Mouse (Mus musculus) hindbrain, embryonic 15.5 days (tissue): Measurements from ENCODE around the gene Cwf19l1. TPM values are rescaled to one million over a fixed set of nuclear protein-coding genes. Genes with fewer than 3 reads are reported as not detected.

ENCODE experiments used
- ATAC-seq: fragments of 200-750 bp; cut with Nextera tagmentation; 2 replicates; pipeline ENCODE4 v1.8.0; 2017; ENCODE audit warnings: low read depth, moderate number of reproducible peaks, moderate TSS enrichment; ENCODE audit not compliant: low FRiP score
- H3K27ac ChIP-seq: fragments of 300-500 bp; sonication (generic); replicated peaks from 2 replicates; pipeline ENCODE4 v1.5.1; 2015; ENCODE audit warnings: mild to moderate bottlenecking, inconsistent platforms
- H3K27me3 ChIP-seq: fragments of 300-500 bp; sonication (generic); 2 replicates; pipeline ENCODE4 v1.6.1; 2015; ENCODE audit warnings: control low read depth, inconsistent platforms
- H3K36me3 ChIP-seq: fragments of 300-500 bp; sonication (generic); 2 replicates; pipeline ENCODE4 v1.6.1; 2015; ENCODE audit warnings: control low read depth, inconsistent platforms
- H3K4me1 ChIP-seq: fragments of 300-500 bp; sonication (generic); replicated peaks from 2 replicates; pipeline ENCODE4 v1.6.1; 2015; ENCODE audit warnings: control low read depth, inconsistent platforms
- H3K4me2 ChIP-seq: fragments of 300-500 bp; sonication (generic); 2 replicates; pipeline ENCODE4 v1.6.1; 2015; ENCODE audit warnings: moderate library complexity, mild to moderate bottlenecking, inconsistent platforms
- H3K4me3 ChIP-seq: fragments of 300-500 bp; sonication (generic); 2 replicates; pipeline ENCODE4 v1.5.1; 2015; ENCODE audit warnings: mild to moderate bottlenecking, inconsistent platforms
- H3K9ac ChIP-seq: fragments of 300-500 bp; sonication (generic); 2 replicates; pipeline ENCODE4 v1.6.1; 2015; ENCODE audit warnings: inconsistent platforms
- H3K9me3 ChIP-seq: fragments of 300-500 bp; sonication (generic); 2 replicates; pipeline ENCODE4 v1.6.1; 2016; ENCODE audit warnings: control low read depth, inconsistent platforms
- WGBS: fragments of 180-500 bp; shearing (Covaris S2); methylation state at CpG from one replicate; pipeline ENCODE4 v1.1.7; 2015; 5-methylcytosine and 5-hydroxymethylcytosine counted together
- polyA plus RNA-seq: library from polyadenylated mRNA; unstranded; fragments of >200 nt; fragmentation: Nextera tagmentation; extraction: Ambion mirVana; gene quantifications from 2 replicates; pipeline ENCODE4 v1.2.1, GENCODE M21; 2015

Cwf19l1 gene
- polyA plus RNA-seq, result 29.8 and 30.1 TPM in 2 replicates

DNA sequence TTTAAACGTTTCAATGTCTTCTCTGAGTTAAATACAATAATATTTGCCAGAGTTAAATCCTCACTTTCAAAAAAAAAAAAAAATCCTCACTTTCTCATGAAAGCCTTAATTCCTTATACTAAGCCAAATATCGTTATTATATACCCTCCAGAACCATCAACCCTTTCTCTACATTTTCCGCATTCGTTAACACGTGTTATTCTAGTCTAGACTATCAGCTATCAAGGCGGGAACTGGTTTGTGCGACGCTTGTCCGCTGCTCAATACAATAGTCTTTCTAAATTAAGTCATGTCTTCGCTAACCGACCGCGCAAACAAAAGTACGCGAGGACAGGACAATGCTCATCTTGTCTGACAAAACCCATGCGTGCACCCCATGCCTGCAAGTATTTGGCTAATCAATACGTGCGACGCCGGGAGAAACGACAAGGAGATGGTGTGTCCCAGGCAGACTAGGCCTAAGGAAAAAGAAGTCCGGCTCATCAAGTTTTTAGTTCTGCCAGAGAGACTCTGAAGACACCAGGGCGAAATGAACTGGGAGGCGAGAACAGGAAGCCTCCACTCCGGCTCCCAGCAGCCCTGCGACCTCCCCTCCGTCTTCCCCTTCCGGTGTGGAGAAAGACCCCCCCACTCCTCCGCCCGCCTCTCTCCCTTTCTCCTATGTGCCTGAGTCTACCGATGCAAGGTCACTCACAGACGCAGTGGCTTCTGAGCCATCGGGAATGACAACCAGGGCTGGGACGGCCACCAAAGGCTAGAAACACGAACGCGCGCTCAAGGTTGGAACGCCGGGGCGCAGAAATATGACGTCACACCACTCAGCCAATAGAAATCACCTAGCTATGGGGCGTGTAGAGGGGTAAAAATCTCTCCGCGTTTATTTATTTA lies at the start of gene Cwf19l1:
Cwf19l1 (minus strand) TSS at position 805 of the 888 bp plus-strand sequence.
- Histone ChIP-seq H3K36me3 (peaks cover 30% of the 10 kb centered on the region), H3K9ac (peak within 1 kb of the TSS; percentile 69), H3K9me3 (no peaks in the 10 kb centered on the region), H3K4me1 (peaks cover 15% of the 10 kb centered on the region), H3K27me3 (no peaks in the 10 kb centered on the region), H3K27ac (peak within 1 kb of the TSS; percentile 94), H3K4me2 (peak within 1 kb of the TSS; percentile 88), H3K4me3 (peak within 1 kb of the TSS; percentile 77)
- peak; percentile 93 for ATAC-seq
- under 1% methylated on average over 45 of the region's 45 CpGs for WGBS

- no peaks in the 10 kb centered on the region for H3K36me3 ChIP-seq
- no peak overlapping the region for H3K27ac ChIP-seq
- no peak overlapping the region for H3K4me2 ChIP-seq
- H3K27me3 ChIP-seq, result no peaks in the 10 kb centered on the region
- no peaks in the 10 kb centered on the region for H3K4me1 ChIP-seq
- no peak for ATAC-seq
- no peak overlapping the region for H3K4me3 ChIP-seq
- H3K9ac ChIP-seq, result no peak overlapping the region
- WGBS, result 67% methylated on average over 3 of the region's 3 CpGs
- no peaks in the 10 kb centered on the region for H3K9me3 ChIP-seq
Observed at GRCm38 (mm10) chr19:44183968-44184367, 48.3 kb upstream of the Cwf19l1 start.

GRCm38 (mm10) chr19:44180502-44180901 lies 44.8 kb upstream of the Cwf19l1 start:
- no peak for ATAC-seq
- Histone ChIP-seq H3K9ac (no peak overlapping the region), H3K4me1 (no peaks in the 10 kb centered on the region), H3K36me3 (no peaks in the 10 kb centered on the region), H3K27me3 (no peaks in the 10 kb centered on the region), H3K9me3 (no peaks in the 10 kb centered on the region), H3K4me2 (no peak overlapping the region), H3K27ac (no peak overlapping the region), H3K4me3 (no peak overlapping the region)
- WGBS, result 76% methylated on average over 1 of the region's 1 CpGs

DNA sequence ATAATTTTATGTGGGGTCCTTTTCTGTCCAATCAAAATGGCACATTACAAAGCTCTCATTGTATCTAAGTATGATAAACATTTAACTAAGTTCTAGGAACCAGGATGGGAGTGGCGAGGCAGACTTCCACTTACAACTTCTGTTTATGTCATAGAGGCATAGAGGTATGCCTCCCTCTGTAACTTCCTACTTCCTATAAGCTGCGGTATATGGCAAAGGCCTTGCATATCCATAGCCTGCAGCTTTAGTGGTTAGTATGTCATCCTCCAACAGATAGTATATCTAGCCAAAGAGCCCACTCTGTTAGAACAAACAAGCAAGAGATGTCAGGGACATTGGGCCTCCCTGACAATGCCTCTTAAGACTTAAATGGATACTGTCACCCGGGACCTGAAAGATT lies 41.1 kb upstream of the Cwf19l1 start:
- no peak overlapping the region for H3K9ac ChIP-seq
- no peak overlapping the region for H3K4me3 ChIP-seq
- WGBS, result 87% methylated on average over 3 of the region's 3 CpGs
- ATAC-seq, result no peak
- no peaks in the 10 kb centered on the region for H3K4me1 ChIP-seq
- H3K27me3 ChIP-seq, result no peaks in the 10 kb centered on the region
- no peaks in the 10 kb centered on the region for H3K36me3 ChIP-seq
- no peaks in the 10 kb centered on the region for H3K9me3 ChIP-seq
- no peak overlapping the region for H3K4me2 ChIP-seq
- H3K27ac ChIP-seq, result no peak overlapping the region

- Histone ChIP-seq H3K36me3 (no peaks in the 10 kb centered on the region), H3K4me3 (no peak overlapping the region), H3K9ac (no peak overlapping the region), H3K4me1 (no peaks in the 10 kb centered on the region), H3K27ac (no peak overlapping the region), H3K9me3 (no peaks in the 10 kb centered on the region), H3K27me3 (no peaks in the 10 kb centered on the region), H3K4me2 (no peak overlapping the region)
- ATAC-seq, result no peak
- 74% methylated on average over 8 of the region's 8 CpGs for WGBS
Observed at GRCm38 (mm10) chr19:44174835-44175234, 39.2 kb upstream of the Cwf19l1 start.

DNA sequence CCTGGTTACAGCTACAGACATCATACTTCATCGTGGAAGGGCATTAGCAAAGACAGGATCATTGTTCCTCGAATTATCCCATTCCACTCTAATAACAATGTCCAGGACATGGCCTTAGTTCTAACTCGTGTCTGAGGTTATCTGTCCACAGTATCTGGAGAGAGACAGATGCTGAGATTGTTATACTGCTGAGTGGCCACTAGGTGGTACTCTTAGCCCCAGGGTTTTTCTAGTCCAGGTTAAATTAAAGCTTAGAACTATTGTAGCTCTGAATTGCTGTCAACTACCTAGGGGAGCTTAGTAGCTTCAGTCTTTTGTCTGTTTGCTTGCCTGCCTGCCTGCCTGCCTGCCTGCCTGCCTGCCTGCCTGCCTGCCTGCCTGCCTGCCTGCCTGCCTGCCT lies 25.8 kb upstream of the Cwf19l1 start:
- ATAC-seq, result no peak
- H3K4me3 ChIP-seq, result no peak overlapping the region
- H3K4me1 ChIP-seq, result no peaks in the 10 kb centered on the region
- no peak overlapping the region for H3K9ac ChIP-seq
- H3K27me3 ChIP-seq, result 0 out of 2 replicates have a peak, but pooled peaks cover 5% of the 10 kb centered on the region
- no peak overlapping the region for H3K4me2 ChIP-seq
- 14% methylated on average over 3 of the region's 3 CpGs for WGBS
- no peaks in the 10 kb centered on the region for H3K36me3 ChIP-seq
- no peak overlapping the region for H3K27ac ChIP-seq
- no peaks in the 10 kb centered on the region for H3K9me3 ChIP-seq

DNA sequence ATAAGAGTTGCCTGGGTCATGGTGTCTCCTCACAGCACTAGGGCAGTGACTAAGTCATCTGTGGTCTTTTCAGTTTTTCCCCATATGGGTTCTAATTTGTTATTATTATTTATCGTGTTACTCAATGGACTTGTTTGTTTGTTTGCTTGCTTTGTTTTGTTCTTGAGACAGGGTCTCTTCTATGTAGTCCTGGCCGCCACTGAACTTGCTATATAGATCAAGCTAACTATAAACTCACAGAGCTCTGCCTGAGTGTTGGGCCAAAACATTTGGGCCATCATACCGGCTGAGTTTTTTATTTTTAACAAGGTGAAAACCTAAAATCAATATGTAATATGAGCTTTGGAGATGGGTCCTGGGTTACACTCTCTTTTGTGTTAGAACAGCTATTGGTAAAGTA lies 23.7 kb upstream of the Cwf19l1 start:
- H3K9me3 ChIP-seq, result no peaks in the 10 kb centered on the region
- H3K4me1 ChIP-seq, result no peaks in the 10 kb centered on the region
- 88% methylated on average over 3 of the region's 3 CpGs for WGBS
- no peak overlapping the region for H3K4me2 ChIP-seq
- H3K36me3 ChIP-seq, result no peaks in the 10 kb centered on the region
- no peak for ATAC-seq
- H3K4me3 ChIP-seq, result no peak overlapping the region
- H3K27ac ChIP-seq, result no peak overlapping the region
- H3K27me3 ChIP-seq, result peaks cover 13% of the 10 kb centered on the region; the same call in 1 of the 2 replicates
- H3K9ac ChIP-seq, result no peak overlapping the region

DNA sequence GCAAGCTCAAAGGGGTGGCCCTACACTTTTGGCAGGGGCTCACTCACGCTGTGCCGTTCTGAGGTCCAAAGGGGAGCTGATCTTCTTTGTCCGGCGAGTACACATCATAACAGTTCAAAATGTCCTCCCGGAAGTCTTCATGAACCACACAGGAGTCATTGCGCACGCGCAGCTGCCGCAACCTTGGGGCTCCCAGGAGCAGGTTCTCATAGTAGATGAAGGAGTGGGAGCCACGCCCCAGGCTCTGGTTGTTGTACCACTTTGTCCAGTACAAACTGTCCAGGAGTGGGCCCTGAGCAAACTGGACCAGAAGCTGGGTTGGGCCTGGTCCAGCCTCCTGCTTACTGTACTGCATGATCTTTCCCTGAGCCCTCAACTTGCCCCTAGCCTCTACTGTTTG lies 21.3 kb upstream of the Cwf19l1 start:
- WGBS, result 96% methylated on average over 10 of the region's 10 CpGs
- Histone ChIP-seq H3K27ac (no peak overlapping the region), H3K9ac (no peak overlapping the region), H3K9me3 (no peaks in the 10 kb centered on the region), H3K4me2 (no peak overlapping the region), H3K36me3 (no peaks in the 10 kb centered on the region), H3K27me3 (peaks cover 13% of the 10 kb centered on the region; the same call in 1 of the 2 replicates), H3K4me3 (no peak overlapping the region), H3K4me1 (no peaks in the 10 kb centered on the region)
- ATAC-seq, result no peak

GRCm38 (mm10) chr19:44153781-44154180 lies 18.1 kb upstream of the Cwf19l1 start:
- Histone ChIP-seq H3K9ac (no peak overlapping the region), H3K27ac (no peak overlapping the region), H3K4me3 (no peak overlapping the region), H3K4me1 (no peaks in the 10 kb centered on the region), H3K4me2 (no peak overlapping the region), H3K36me3 (no peaks in the 10 kb centered on the region), H3K9me3 (no peaks in the 10 kb centered on the region), H3K27me3 (peaks cover 13% of the 10 kb centered on the region)
- ATAC-seq, result no peak
- 84% methylated on average over 5 of the region's 5 CpGs for WGBS

- no peak for ATAC-seq
- 83% methylated on average over 2 of the region's 2 CpGs for WGBS
- Histone ChIP-seq H3K36me3 (no peaks in the 10 kb centered on the region; the same call in 1 of the 2 replicates), H3K4me3 (no peak overlapping the region), H3K27me3 (peaks cover 4% of the 10 kb centered on the region; the same call in 1 of the 2 replicates), H3K27ac (no peak overlapping the region), H3K4me2 (no peak overlapping the region), H3K9ac (no peak overlapping the region), H3K9me3 (no peaks in the 10 kb centered on the region), H3K4me1 (peaks cover 22% of the 10 kb centered on the region)
Observed at GRCm38 (mm10) chr19:44148991-44149390, 13.3 kb upstream of the Cwf19l1 start.

- no peak overlapping the region for H3K9ac ChIP-seq
- peaks cover 22% of the 10 kb centered on the region for H3K4me1 ChIP-seq
- ATAC-seq, result no peak
- H3K27ac ChIP-seq, result no peak overlapping the region
- peaks cover 6% of the 10 kb centered on the region; the same call in 1 of the 2 replicates for H3K36me3 ChIP-seq
- no peak overlapping the region for H3K4me2 ChIP-seq
- H3K9me3 ChIP-seq, result no peaks in the 10 kb centered on the region
- H3K27me3 ChIP-seq, result peaks cover 4% of the 10 kb centered on the region; the same call in 1 of the 2 replicates
- H3K4me3 ChIP-seq, result no peak overlapping the region
- 31% methylated on average over 2 of the region's 2 CpGs for WGBS
Observed at GRCm38 (mm10) chr19:44148345-44148744, 12.7 kb upstream of the Cwf19l1 start.

DNA sequence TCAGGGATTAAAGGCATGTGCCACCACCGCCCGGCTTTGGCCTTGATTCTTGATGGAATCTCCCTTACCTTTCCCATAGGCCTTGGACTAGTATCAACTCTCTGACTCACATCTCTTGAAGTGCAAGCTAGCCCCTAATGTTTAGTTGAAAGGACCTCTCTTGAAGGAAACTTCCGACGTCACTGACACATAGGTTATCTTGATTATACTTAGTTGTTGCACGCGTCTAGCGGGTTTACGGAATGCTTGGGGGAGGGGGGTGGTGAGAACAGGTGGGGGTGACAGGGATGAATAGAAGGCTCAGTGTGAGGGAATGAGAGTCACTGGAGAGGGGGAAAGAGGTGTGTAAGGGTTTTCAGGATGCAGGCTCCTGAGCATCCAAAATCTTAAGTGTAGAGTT lies 11.3 kb upstream of the Cwf19l1 start:
- no peak overlapping the region for H3K4me3 ChIP-seq
- H3K9me3 ChIP-seq, result no peaks in the 10 kb centered on the region
- ATAC-seq, result no peak
- H3K27me3 ChIP-seq, result peaks cover 4% of the 10 kb centered on the region; the same call in 1 of the 2 replicates
- 0 out of 2 replicates have a peak overlapping the region, but pooled peaks have one; percentile 75 for H3K4me2 ChIP-seq
- H3K9ac ChIP-seq, result no peak overlapping the region
- H3K36me3 ChIP-seq, result peaks cover 20% of the 10 kb centered on the region
- 96% methylated on average over 8 of the region's 8 CpGs for WGBS
- H3K27ac ChIP-seq, result no peak overlapping the region
- H3K4me1 ChIP-seq, result peaks cover 22% of the 10 kb centered on the region
